Mouse (Mus musculus): ENCODE data around the gene Myo1b. TPM values are rescaled to one million over a fixed set of nuclear protein-coding genes. Genes with fewer than 3 reads are reported as not detected.
A peak's percentile ranks its signal among the peaks of the same experiment; 100 is the strongest.

Gene Myo1b
- polyA plus RNA-seq, 1 experiment: 7.1 TPM

DNA sequence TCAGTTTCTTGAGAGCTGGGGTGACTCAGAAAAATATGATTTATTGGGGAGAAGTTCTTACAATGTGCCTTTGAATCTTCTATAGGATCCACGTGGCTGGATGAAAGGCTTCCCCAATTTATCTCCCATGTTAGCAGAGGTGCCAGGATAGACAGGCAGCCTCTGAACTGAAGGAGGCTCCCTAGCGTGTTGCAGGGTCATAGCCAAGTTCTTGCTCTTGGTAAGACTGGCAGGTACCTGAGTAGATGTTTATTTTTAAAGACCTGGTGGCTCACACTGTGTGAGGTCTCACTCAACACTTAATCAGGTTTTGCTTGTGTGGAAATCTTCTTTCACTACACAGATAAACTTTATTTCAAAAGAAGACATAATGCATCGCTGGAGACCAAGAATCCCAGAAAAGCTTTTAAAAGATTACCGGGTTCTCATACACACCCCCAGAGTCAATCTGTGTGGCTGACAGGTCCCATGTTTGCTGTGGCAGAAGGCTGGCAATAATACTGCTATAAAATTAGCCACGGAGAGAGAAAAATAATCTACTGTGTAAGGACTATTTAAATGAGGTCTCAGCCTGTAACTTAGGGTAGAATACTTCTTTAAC lies 176.5 kb downstream of the Myo1b start:
- Histone ChIP-seq H3ac (ENCODE audit: control insufficient read depth, insufficient read length) (no peak overlapping the region), H3K4me2 (ENCODE audit: low read depth) (no peak overlapping the region), H3K27me3 (ENCODE audit: control insufficient read depth, insufficient read depth, insufficient read length) (no peaks in the 10 kb centered on the region), H3K36me3 (ENCODE audit: control insufficient read depth, insufficient read depth) (no peaks in the 10 kb centered on the region), H3K4me3 (no peak overlapping the region), H3K79me2 (ENCODE audit: control insufficient read depth, insufficient read depth) (no peaks in the 10 kb centered on the region)
- no peak for TF ChIP-seq MYOD1 (IDR thresholded peaks at IDR 0.05; ENCODE audit: control insufficient read depth in 1 of 3, insufficient read length in 2 of 3, low read depth in 2 of 3)
- no peak for TF ChIP-seq E2F4 (IDR thresholded peaks at IDR 0.05; ENCODE audit: insufficient read depth)
- TF ChIP-seq REST (IDR thresholded peaks at IDR 0.05; ENCODE audit: insufficient read depth, insufficient read length): no peak
- TF ChIP-seq CEBPB (IDR thresholded peaks at IDR 0.05; ENCODE audit: insufficient read depth, poor library complexity, severe bottlenecking): no peak

DNA sequence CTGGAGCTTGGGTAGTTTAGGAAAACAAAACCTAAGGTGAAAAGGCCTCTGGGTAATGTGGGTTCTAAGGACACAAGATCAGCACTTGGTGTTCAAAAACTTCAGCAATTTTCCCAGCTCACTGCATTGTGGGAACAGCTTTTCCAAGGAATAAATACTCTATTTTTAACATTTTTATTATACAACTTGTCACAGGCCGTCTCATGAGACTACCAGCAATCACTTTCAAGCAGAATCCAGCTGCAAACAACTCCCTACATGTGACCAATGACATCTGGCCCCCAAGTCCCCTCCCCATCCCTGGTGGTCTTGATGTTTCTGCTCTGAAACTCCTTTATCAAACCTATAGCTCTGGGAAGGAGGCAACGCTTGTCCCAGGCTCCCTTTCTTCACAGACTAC lies 179.0 kb downstream of the Myo1b start:
- TF ChIP-seq MAX (IDR thresholded peaks at IDR 0.05; ENCODE audit: low read depth) (no peak), MYOG (IDR thresholded peaks at IDR 0.05; ENCODE audit: control insufficient read depth in 1 of 3, insufficient read depth in 1 of 3, insufficient read length in 2 of 3, low read depth in 2 of 3) (no peak), E2F4 (IDR thresholded peaks at IDR 0.05; ENCODE audit: insufficient read depth) (no peak), SRF (IDR thresholded peaks at IDR 0.05; ENCODE audit: control insufficient read depth, insufficient read length, low read depth) (no peak), CEBPB (IDR thresholded peaks at IDR 0.05; ENCODE audit: insufficient read depth, poor library complexity, severe bottlenecking) (no peak), USF1 (IDR thresholded peaks at IDR 0.05; ENCODE audit: low read depth) (no peak), POLR2AphosphoS2 (IDR thresholded peaks at IDR 0.05; ENCODE audit: insufficient read length, low read depth) (no peak), MYOD1 (IDR thresholded peaks at IDR 0.05; ENCODE audit: control insufficient read depth in 1 of 3, insufficient read length in 2 of 3, low read depth in 2 of 3) (no peak), TCF3 (IDR thresholded peaks at IDR 0.05; ENCODE audit: insufficient read length, low read depth) (no peak), TCF12 (IDR thresholded peaks at IDR 0.05; ENCODE audit: insufficient read depth, poor library complexity, severe bottlenecking) (no peak), POLR2A (IDR thresholded peaks at IDR 0.05; ENCODE audit: insufficient read length, low read depth) (no peak), REST (IDR thresholded peaks at IDR 0.05; ENCODE audit: insufficient read depth, insufficient read length) (no peak)
- no peaks in the 10 kb centered on the region for H3K27me3 ChIP-seq (ENCODE audit: control insufficient read depth, insufficient read depth, insufficient read length)

DNA sequence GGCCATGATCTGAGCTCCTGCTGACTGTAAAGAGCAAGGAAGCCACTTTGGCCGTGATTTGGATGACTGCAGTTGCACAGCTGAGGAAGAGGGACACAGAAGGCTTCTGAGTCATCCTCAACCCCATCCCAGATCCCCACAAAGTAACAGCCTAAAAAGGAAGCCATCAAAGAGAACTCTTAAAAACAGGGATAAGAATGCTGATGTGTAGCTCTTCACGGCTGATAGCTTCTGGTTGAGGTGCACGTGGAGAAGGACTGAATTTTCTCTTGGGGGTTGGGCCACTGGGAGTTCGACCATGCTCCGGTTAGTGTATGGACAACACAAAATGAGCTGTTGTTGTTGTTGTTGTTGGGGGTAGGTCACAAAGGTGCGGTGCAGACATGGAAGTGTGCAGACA lies 181.2 kb downstream of the Myo1b start:
- Histone ChIP-seq H3K27me3 (ENCODE audit: control insufficient read depth, insufficient read depth, insufficient read length) (no peaks in the 10 kb centered on the region), H3K79me2 (ENCODE audit: control insufficient read depth, insufficient read depth) (no peaks in the 10 kb centered on the region), H3K36me3 (ENCODE audit: control insufficient read depth, insufficient read depth) (no peaks in the 10 kb centered on the region), H3K4me2 (ENCODE audit: low read depth) (peak overlapping the region; percentile 30), H3ac (ENCODE audit: control insufficient read depth, insufficient read length) (no peak overlapping the region), H3K4me3 (no peak overlapping the region)
- no peak for TF ChIP-seq CEBPB (IDR thresholded peaks at IDR 0.05; ENCODE audit: insufficient read depth, poor library complexity, severe bottlenecking)
- TF ChIP-seq MYOG (IDR thresholded peaks at IDR 0.05; ENCODE audit: control insufficient read depth in 1 of 3, insufficient read depth in 1 of 3, insufficient read length in 2 of 3, low read depth in 2 of 3): peak in 1 of 3 experiments; percentile 16
- no peak for TF ChIP-seq SRF (IDR thresholded peaks at IDR 0.05; ENCODE audit: control insufficient read depth, insufficient read length, low read depth)

More for the DNA sequence above, 179.0 kb downstream of the Myo1b start:
- Histone ChIP-seq H3K4me3 (no peak overlapping the region), H3ac (ENCODE audit: control insufficient read depth, insufficient read length) (no peak overlapping the region), H3K4me2 (ENCODE audit: low read depth) (no peak overlapping the region), H3K79me2 (ENCODE audit: control insufficient read depth, insufficient read depth) (no peaks in the 10 kb centered on the region), H3K36me3 (ENCODE audit: control insufficient read depth, insufficient read depth) (no peaks in the 10 kb centered on the region)

DNA sequence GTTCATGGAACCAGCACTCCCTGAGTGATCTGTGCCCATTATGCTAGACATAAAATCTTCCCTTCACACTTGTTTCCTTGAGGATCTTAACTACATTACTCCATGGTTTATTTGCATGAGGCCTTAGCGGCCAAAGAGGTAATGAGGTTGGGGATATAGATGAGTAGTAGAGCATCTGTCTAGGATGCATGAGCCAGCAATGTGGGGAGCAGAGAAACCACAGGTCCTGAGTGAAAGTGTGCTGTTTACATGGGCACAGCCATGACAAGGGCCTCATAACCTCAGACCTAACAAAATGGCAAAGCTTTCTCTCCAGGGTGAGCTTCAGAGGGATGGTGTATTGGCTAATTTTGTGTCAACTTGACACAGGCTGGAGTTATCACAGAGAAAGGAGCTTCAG lies 186.5 kb downstream of the Myo1b start:
- no peak overlapping the region for H3K4me3 ChIP-seq
- no peaks in the 10 kb centered on the region for H3K36me3 ChIP-seq (ENCODE audit: control insufficient read depth, insufficient read depth)
- no peak overlapping the region for H3K4me2 ChIP-seq (ENCODE audit: low read depth)
- no peak overlapping the region for H3ac ChIP-seq (ENCODE audit: control insufficient read depth, insufficient read length)
- H3K79me2 ChIP-seq (ENCODE audit: control insufficient read depth, insufficient read depth): no peaks in the 10 kb centered on the region
- H3K27me3 ChIP-seq (ENCODE audit: control insufficient read depth, insufficient read depth, insufficient read length): no peaks in the 10 kb centered on the region
- TF ChIP-seq MYOD1 (IDR thresholded peaks at IDR 0.05; ENCODE audit: control insufficient read depth in 1 of 3, insufficient read length in 2 of 3, low read depth in 2 of 3): no peak
- no peak for TF ChIP-seq POLR2AphosphoS2 (IDR thresholded peaks at IDR 0.05; ENCODE audit: insufficient read length, low read depth)
- TF ChIP-seq SRF (IDR thresholded peaks at IDR 0.05; ENCODE audit: control insufficient read depth, insufficient read length, low read depth): no peak
- no peak for TF ChIP-seq TCF3 (IDR thresholded peaks at IDR 0.05; ENCODE audit: insufficient read length, low read depth)
- no peak for TF ChIP-seq USF1 (IDR thresholded peaks at IDR 0.05; ENCODE audit: low read depth)
- no peak for TF ChIP-seq CEBPB (IDR thresholded peaks at IDR 0.05; ENCODE audit: insufficient read depth, poor library complexity, severe bottlenecking)
- TF ChIP-seq TCF12 (IDR thresholded peaks at IDR 0.05; ENCODE audit: insufficient read depth, poor library complexity, severe bottlenecking): no peak
- no peak for TF ChIP-seq POLR2A (IDR thresholded peaks at IDR 0.05; ENCODE audit: insufficient read length, low read depth)

DNA sequence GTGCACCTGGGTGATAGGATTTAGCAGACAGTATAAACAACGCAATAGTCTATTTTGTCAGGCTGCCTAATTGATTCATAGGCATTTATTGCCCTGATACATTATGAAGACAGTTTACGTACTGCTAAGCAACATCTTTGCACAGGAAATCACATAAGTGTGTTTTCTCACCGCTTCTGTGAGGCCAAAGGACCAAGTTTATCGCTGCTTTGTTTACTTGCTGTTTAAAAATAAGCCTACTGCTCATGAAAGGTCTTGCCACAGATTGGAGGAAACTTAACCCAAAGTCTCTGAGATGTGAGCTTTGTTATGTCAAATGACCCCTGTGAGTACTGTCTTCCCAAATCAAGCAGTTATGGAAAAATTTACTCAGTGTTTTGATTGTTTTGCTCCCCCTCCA lies 187.1 kb downstream of the Myo1b start:
- no peak overlapping the region for H3K4me2 ChIP-seq (ENCODE audit: low read depth)
- no peak overlapping the region for H3ac ChIP-seq (ENCODE audit: control insufficient read depth, insufficient read length)
- no peaks in the 10 kb centered on the region for H3K79me2 ChIP-seq (ENCODE audit: control insufficient read depth, insufficient read depth)
- H3K4me3 ChIP-seq: no peak overlapping the region
- H3K27me3 ChIP-seq (ENCODE audit: control insufficient read depth, insufficient read depth, insufficient read length): no peaks in the 10 kb centered on the region
- H3K36me3 ChIP-seq (ENCODE audit: control insufficient read depth, insufficient read depth): no peaks in the 10 kb centered on the region
- no peak for TF ChIP-seq POLR2AphosphoS2 (IDR thresholded peaks at IDR 0.05; ENCODE audit: insufficient read length, low read depth)
- no peak for TF ChIP-seq SRF (IDR thresholded peaks at IDR 0.05; ENCODE audit: control insufficient read depth, insufficient read length, low read depth)
- no peak for TF ChIP-seq TCF3 (IDR thresholded peaks at IDR 0.05; ENCODE audit: insufficient read length, low read depth)

Measured in myocyte (in vitro differentiated cells).